Mouse (Mus musculus): Measurements from ENCODE around the gene Amh.

DNA sequence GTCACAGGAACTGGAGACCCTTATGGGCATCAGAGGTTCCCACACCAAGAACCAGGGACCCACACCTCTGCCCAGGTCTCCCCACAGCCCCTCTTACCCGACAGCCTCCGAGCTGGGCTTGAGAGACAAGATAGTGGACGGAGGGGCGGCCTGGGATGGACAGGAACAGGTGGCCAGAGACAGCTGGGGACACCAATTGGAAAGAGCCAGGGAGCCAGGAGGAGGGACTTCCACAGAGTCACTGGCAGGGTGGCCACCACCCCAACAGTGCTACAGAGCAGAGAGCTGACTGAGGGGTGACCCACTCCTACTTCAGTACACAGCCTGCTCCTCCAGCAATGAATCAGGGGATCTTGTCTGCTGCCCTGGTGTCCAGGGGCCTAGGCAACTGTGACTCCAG is 8.3 kb downstream of the Amh start, which contains the start of gene Jsrp1:
- no peak for TF ChIP-seq CTCF (IDR thresholded peaks at IDR 0.05; ENCODE audit: low read depth)
- no peak for TF ChIP-seq EP300 (IDR thresholded peaks at IDR 0.05; ENCODE audit: low read depth)

Measured in heart, postnatal 0 days (tissue).